Mouse (Mus musculus) neural tube, embryonic 14.5 days (tissue): ENCODE measurements around the gene March10. TPM values are rescaled to one million over a fixed set of nuclear protein-coding genes. Genes with fewer than 3 reads are reported as not detected.

Source experiments
- ATAC-seq: fragments of 200-750 bp; cut with Nextera tagmentation; 2 replicates; pipeline ENCODE4 v1.8.0; 2017; ENCODE audit warnings: low read depth, mild to moderate bottlenecking, moderate TSS enrichment, moderate library complexity
- H3K27ac ChIP-seq: fragments of 300-500 bp; sonication (generic); 2 replicates; pipeline ENCODE4 v1.5.1; 2014; ENCODE audit warnings: low read depth, mild to moderate bottlenecking, control low read depth, low read length, moderate library complexity, mixed read lengths
- H3K27me3 ChIP-seq: fragments of 300-500 bp; sonication (generic); 2 replicates; pipeline ENCODE4 v1.6.1; 2014; ENCODE audit warnings: low read length; ENCODE audit not compliant: control insufficient read depth, insufficient read depth
- H3K36me3 ChIP-seq: fragments of 300-500 bp; sonication (generic); 2 replicates; pipeline ENCODE4 v1.6.1; 2014; ENCODE audit warnings: low read length, mixed read lengths; ENCODE audit not compliant: control insufficient read depth, insufficient read depth
- H3K4me1 ChIP-seq: fragments of 300-500 bp; sonication (generic); 2 replicates; pipeline ENCODE4 v1.6.1; 2014; ENCODE audit warnings: low read length; ENCODE audit not compliant: control insufficient read depth, insufficient read depth
- H3K4me2 ChIP-seq: fragments of 300-500 bp; sonication (generic); 2 replicates; pipeline ENCODE4 v1.6.1; 2014; ENCODE audit warnings: mild to moderate bottlenecking, low read depth, low read length, control low read depth
- H3K4me3 ChIP-seq: fragments of 300-500 bp; sonication (generic); 2 replicates; pipeline ENCODE4 v1.5.1; 2014; ENCODE audit warnings: low read depth, low read length, control low read depth, mixed read lengths
- H3K9ac ChIP-seq: fragments of 300-500 bp; sonication (generic); replicated peaks from 2 replicates; pipeline ENCODE4 v1.6.1; 2014; ENCODE audit warnings: low read depth, mild to moderate bottlenecking, control low read depth, low read length, mixed read lengths
- H3K9me3 ChIP-seq: fragments of 300-500 bp; sonication (generic); 2 replicates; pipeline ENCODE4 v1.6.1; 2016; ENCODE audit warnings: low read length; ENCODE audit not compliant: control insufficient read depth
- WGBS: fragments of 180-500 bp; shearing (Covaris S2); extraction: QIAGEN DNeasy Blood & Tissue Kit; methylation state at CpG from one replicate; pipeline ENCODE4 v1.1.7; 2014; 5-methylcytosine and 5-hydroxymethylcytosine counted together
- polyA plus RNA-seq: library from polyadenylated mRNA; unstranded; fragments of >200 nt; fragmentation: Nextera tagmentation; extraction: Ambion mirVana; gene quantifications from 2 replicates; pipeline ENCODE4 v1.2.1, GENCODE M21; 2014

The March10 gene
- polyA plus RNA-seq, 1 experiment from 2014 or later: 0.29 TPM

DNA sequence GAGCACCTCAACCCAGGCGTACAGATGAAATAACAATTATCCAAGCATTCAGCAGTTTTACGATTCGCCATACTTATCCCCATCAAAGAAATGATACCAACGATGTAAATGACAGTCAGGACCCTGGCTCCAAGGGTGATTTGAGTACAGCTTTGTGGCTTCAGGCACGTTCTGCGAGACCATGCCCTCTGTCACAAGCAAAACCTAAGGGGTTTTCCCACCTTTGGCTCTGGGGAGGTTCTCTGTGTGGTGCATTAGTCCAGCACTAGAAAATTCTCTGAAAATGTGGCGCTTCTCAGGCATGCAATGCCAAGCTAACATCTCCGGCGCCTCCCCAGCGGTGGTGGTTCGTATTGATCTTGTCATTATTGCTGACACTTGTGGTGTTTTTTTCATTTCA lies 47.1 kb downstream of the March10 start:
- no peak overlapping the region for H3K27ac ChIP-seq
- H3K4me1 ChIP-seq: 0 out of 2 replicates have a peak, but pooled peaks cover 6% of the 10 kb centered on the region
- 74% methylated on average over 11 of the region's 11 CpGs for whole genome bisulfite sequencing
- no peak overlapping the region for H3K9ac ChIP-seq
- H3K4me3 ChIP-seq: no peak overlapping the region
- no peak for ATAC-seq
- H3K36me3 ChIP-seq: no peaks in the 10 kb centered on the region
- H3K9me3 ChIP-seq: no peaks in the 10 kb centered on the region
- no peak overlapping the region for H3K4me2 ChIP-seq
- no peaks in the 10 kb centered on the region for H3K27me3 ChIP-seq

DNA sequence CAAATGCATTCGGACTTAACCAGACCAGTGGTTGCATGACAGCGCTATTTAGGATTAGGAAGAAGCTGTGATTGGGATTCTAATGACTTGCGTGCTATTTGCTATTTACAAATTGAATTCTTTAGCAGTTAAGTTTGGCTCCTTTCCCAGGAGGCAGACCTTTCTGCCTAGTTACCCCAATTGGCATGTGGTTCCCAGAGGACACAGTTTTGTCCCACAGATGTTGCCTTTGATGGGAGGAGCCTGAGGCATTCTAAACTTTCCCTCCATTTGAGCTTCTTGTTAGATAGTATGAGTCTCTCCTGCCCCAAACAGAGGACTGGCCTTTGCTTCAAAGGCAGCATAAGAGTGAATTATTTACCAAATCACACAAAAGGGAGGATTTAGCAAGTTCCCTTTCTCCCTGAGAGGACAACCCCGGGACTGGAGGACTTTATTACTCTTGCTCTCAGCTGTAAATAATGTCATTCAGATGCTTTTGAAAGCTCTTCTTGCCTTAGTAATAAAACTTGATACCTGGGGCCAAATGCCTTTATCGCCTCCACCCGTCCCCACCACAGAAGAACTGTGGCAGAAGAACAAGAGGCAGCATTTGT lies 48.6 kb downstream of the March10 start:
- Histone ChIP-seq H3K4me3 (no peak overlapping the region), H3K9me3 (no peaks in the 10 kb centered on the region), H3K36me3 (no peaks in the 10 kb centered on the region), H3K9ac (no peak overlapping the region), H3K27me3 (no peaks in the 10 kb centered on the region), H3K27ac (0 out of 2 replicates have a peak overlapping the region, but pooled peaks have one; percentile 16), H3K4me1 (0 out of 2 replicates have a peak, but pooled peaks cover 6% of the 10 kb centered on the region), H3K4me2 (no peak overlapping the region)
- 16% methylated on average over 6 of the region's 6 CpGs for WGBS
- ATAC-seq: no peak

DNA sequence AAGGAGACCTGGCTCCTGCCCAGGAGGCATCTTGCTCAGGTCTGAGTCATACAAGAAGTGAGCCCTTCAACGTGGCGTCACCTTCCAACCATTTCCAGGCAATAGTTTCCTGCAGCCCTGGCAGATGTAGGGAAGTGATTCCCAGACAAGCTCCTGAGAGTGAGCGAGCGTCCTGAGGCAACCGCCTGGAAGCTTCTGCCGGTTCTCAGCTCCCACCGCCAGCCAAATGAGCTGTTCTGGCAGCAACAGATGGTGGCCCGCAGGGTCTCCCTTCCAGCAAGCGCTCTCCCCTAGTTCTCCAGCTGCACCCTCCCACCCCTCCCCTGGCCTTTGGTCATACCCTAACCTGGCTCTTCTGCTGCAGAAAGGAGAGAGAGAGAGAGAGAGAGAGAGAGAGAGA lies 54.2 kb downstream of the March10 start:
- H3K4me3 ChIP-seq: no peak overlapping the region
- no peak overlapping the region for H3K4me2 ChIP-seq
- no peaks in the 10 kb centered on the region for H3K27me3 ChIP-seq
- no peaks in the 10 kb centered on the region for H3K9me3 ChIP-seq
- H3K36me3 ChIP-seq: no peaks in the 10 kb centered on the region
- no peak for ATAC-seq
- 55% methylated on average over 9 of the region's 9 CpGs for WGBS
- no peaks in the 10 kb centered on the region for H3K4me1 ChIP-seq
- H3K9ac ChIP-seq: no peak overlapping the region
- no peak overlapping the region for H3K27ac ChIP-seq

DNA sequence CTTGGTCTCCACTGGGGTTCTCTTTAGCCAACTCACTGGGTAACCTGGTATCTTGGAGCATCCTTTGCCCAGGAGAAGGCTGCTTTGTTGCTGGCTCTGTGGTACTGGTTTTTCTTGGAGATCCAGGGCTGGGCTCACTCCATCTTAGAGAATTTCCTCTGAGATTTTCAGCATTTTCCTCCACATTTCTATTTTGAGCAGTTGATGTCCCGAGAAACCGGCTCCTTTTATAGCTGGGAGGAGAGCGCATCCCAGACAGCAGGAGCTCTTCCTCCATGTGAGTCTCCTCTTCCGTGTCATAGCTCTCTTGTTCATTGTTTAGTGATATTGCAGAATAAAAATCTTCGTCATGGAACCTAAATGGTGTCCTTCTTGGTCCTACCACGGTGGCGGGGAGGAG lies 66.2 kb downstream of the March10 start:
- Histone ChIP-seq H3K4me2 (no peak overlapping the region), H3K4me1 (0 out of 2 replicates have a peak, but pooled peaks cover 3% of the 10 kb centered on the region), H3K36me3 (no peaks in the 10 kb centered on the region), H3K27me3 (no peaks in the 10 kb centered on the region), H3K9ac (no peak overlapping the region), H3K4me3 (no peak overlapping the region), H3K27ac (no peak overlapping the region), H3K9me3 (no peaks in the 10 kb centered on the region)
- no peak for ATAC-seq
- WGBS: 88% methylated on average over 7 of the region's 7 CpGs

DNA sequence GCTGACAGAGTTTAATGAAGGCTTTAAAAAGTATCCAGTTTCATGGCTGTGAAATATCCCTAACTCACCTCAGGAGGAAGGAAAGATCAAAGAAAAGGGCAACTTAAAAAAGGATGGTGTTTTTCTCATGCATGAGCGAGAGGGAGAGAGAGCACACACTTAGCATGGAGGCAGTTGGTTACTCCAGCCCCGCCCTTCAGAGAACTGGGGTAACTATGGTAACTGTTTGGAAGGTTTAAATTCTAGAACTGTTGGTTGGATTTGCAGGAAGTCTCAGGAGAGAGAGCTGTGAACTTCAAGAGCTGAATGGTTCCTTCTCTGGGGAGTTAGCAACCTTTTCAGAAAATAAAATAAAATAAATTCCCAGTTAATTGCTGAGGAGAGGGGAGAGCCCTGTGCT lies 67.9 kb downstream of the March10 start:
- Histone ChIP-seq H3K36me3 (no peaks in the 10 kb centered on the region), H3K9me3 (no peaks in the 10 kb centered on the region), H3K27me3 (no peaks in the 10 kb centered on the region), H3K4me2 (no peak overlapping the region), H3K27ac (no peak overlapping the region), H3K4me3 (no peak overlapping the region), H3K9ac (no peak overlapping the region), H3K4me1 (0 out of 2 replicates have a peak, but pooled peaks cover 3% of the 10 kb centered on the region)
- ATAC-seq: no peak; the same call in 1 of the 2 replicates
- WGBS: 37% methylated on average over 2 of the region's 2 CpGs

DNA sequence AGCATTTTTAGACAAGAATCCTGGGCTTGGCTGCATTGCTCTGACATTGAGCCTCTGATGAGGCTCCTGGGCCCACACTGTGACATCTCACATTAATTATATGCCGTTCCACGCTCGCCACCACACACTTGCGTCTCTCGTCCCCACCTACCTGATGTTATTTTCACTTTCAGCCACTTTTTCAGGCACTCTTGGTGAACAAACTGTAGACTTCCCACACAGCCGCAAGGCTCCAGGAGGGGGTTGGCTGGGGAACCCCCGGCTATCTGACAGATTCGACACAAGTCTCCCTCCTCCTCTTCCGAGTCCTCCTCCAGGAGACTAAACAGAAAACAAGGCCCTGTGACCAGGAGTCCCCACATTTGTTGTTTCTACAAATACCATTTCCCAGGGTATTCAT lies 71.3 kb downstream of the March10 start:
- WGBS: 85% methylated on average over 9 of the region's 9 CpGs
- Histone ChIP-seq H3K27me3 (no peaks in the 10 kb centered on the region), H3K4me1 (0 out of 2 replicates have a peak, but pooled peaks cover 3% of the 10 kb centered on the region), H3K27ac (no peak overlapping the region), H3K9me3 (no peaks in the 10 kb centered on the region), H3K4me2 (no peak overlapping the region), H3K36me3 (no peaks in the 10 kb centered on the region), H3K9ac (no peak overlapping the region), H3K4me3 (no peak overlapping the region)
- no peak for ATAC-seq

DNA sequence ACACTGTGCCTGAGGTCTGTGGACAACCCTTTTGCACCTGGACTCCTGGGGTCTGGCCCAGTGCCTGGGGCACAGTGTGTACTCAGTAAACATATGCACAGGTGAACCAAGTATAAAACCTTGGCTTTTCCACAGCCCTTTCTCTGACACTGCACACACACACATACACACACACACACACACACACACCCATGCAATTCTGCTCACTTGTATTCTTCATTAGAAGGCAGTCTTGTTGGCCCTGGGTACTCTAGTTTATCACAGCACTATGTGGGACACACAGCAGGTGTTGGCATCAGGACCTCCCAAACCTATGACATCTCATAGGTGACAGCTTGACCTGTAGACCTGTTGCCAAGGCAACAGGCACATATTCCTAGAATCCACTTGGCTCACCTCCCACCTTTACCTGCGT lies 80.7 kb downstream of the March10 start:
- 85% methylated on average over 1 of the region's 1 CpGs for WGBS
- ATAC-seq: no peak

DNA sequence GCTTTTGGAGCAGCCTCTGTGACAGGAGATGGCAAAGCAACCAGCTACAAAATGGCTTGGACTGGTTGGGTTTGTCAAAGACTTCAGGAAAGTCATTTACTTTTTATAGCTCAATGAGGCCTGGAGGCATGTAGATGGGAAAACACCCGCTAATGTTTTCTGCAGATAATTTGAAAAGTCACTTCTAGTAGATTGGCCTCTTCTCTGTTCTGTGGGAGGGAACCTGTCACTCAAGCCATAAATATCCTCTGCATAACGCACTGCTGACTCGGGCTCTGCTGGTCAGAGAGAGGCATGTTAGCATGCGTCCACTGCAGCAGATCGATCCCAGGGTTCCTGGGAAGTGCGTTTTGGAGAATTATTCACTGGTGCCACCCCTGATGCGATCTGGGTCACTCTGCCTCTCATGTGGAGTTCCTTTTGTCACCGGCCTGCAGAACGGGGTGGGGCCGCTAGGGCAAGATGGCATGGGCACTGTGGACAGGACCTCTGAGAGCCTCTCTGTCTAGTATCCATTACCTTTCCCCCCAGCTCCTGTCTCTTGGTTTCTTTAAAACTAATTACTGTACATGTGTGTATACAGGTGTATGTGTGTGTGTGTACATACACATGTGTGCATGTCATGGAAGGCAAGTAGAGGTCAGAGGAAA lies 81.9 kb downstream of the March10 start:
- Histone ChIP-seq H3K27me3 (no peaks in the 10 kb centered on the region), H3K9ac (no peak overlapping the region), H3K4me3 (no peak overlapping the region), H3K4me1 (no peaks in the 10 kb centered on the region), H3K36me3 (no peaks in the 10 kb centered on the region), H3K9me3 (no peaks in the 10 kb centered on the region), H3K27ac (no peak overlapping the region), H3K4me2 (no peak overlapping the region)
- no peak for ATAC-seq
- 47% methylated on average over 10 of the region's 10 CpGs for WGBS

More for the DNA sequence above, 80.7 kb downstream of the March10 start:
- Histone ChIP-seq H3K4me1 (no peaks in the 10 kb centered on the region), H3K4me3 (no peak overlapping the region), H3K27me3 (no peaks in the 10 kb centered on the region), H3K9ac (no peak overlapping the region), H3K27ac (no peak overlapping the region), H3K4me2 (no peak overlapping the region), H3K9me3 (no peaks in the 10 kb centered on the region), H3K36me3 (no peaks in the 10 kb centered on the region)

DNA sequence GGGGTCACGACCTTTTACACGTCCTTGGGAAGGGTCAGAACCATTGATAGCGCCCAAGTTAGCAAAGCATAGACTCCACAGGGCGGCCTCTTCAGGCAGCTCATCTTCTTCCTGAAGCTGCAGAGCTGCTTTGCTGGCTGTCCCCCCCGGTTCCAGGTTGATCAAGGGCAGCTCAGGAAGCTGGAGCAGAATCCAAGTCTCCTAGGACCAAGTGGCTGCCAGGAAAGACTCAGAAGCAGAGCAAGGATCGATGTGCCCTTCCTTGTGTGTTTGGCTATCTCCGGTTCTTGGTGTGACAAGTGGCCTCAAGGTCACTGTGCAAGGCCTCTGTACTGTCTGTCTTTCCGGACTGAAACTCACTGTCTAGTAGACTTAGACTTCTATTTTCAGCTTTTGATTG lies 82.7 kb downstream of the March10 start:
- no peaks in the 10 kb centered on the region for H3K27me3 ChIP-seq
- H3K4me1 ChIP-seq: no peaks in the 10 kb centered on the region
- H3K9ac ChIP-seq: no peak overlapping the region
- no peak for ATAC-seq
- H3K9me3 ChIP-seq: no peaks in the 10 kb centered on the region
- H3K4me3 ChIP-seq: no peak overlapping the region
- no peak overlapping the region for H3K4me2 ChIP-seq
- H3K36me3 ChIP-seq: no peaks in the 10 kb centered on the region
- 80% methylated on average over 8 of the region's 8 CpGs for WGBS
- no peak overlapping the region for H3K27ac ChIP-seq
